Mouse (Mus musculus) bone marrow, adult 2 months (tissue): ENCODE measurements around the gene Spata7.

ENCODE experiments used
- CTCF ChIP-seq: fragments of 200-500 bp; IDR thresholded peaks from 2 replicates; pipeline ENCODE4 v1.5.1; 2011; ENCODE audit warnings: low read length, control low read depth; ENCODE audit not compliant: control insufficient read depth, insufficient read depth
- POLR2A ChIP-seq: fragments of 200-500 bp; IDR thresholded peaks from 2 replicates; pipeline ENCODE4 v1.6.1; 2011; ENCODE audit warnings: low read depth, mild to moderate bottlenecking, control low read depth, low read length, borderline replicate concordance; ENCODE audit not compliant: control insufficient read depth

GRCm38 (mm10) chr12:98588573-98588972 is 39.4 kb upstream of the Spata7 start:
- TF ChIP-seq CTCF: no peak
- no peak for TF ChIP-seq POLR2A
